Mouse (Mus musculus): ENCODE results near the gene Itpripl1.
"Not testable (repeated sequence)": the region's sequence is repeated elsewhere in the genome, so short reads cannot be mapped to it uniquely, and the experiment has no call there.

The Itpripl1 gene

GRCm38 (mm10) chr2:127090151-127090550 lies 53.1 kb downstream of the Itpripl1 start:
- not testable (repeated sequence) for DNase-seq (ENCODE audit: low read depth, low spot score)
